Comparison of ENCODE assay signal across 12 mouse cellular contexts in the genomic region with DNA sequence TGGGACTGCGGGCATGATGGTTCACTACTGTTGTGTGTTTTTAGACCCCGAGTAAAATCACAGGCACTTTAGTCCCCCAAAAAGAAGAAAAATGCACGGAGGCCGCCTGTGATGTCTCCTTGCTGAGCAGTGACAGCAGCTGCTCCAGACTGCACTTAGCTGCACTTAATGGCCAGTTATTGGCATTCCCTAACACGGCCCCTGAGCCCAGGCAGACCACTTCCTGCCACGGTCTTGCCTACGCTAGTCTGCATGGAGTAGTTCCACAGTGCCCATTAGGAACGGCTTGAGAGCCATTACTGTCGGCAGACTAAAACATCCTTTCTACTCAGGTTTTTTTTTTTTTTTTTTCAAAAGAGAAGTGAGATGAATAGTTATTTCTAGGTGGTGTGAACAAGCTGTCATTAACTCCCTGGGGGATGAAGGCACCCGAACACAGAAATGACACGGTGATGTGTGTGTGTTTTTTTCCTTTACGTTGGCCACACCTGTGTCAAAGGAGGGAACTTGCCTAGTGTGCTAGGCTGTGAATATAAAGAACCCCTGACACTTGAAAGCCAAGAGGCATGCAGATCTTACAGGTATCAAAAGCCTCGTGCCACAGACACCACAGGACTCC. TPM values are rescaled to one million over a fixed set of nuclear protein-coding genes. Genes with fewer than 3 reads are reported as not detected.
DNase-seq lines count a peak whose midpoint lies in the region; ATAC-seq and TF ChIP-seq lines count a peak whose summit lies in the region.
"Had no signal": no experiment of that assay in that cellular context is flagged by ENCODE, and none has a peak within 500 bp of the region (broad histone marks: within the 10 kb centered on the region; RNA-seq: fewer than 3 reads in every experiment).

No protein-coding gene starts in this region.

- WGBS in kidney, embryonic 16.5 days: 37% methylated on average over 13 of the region's 13 CpGs
- WGBS in embryonic facial prominence, embryonic 11.5 days: 60% methylated on average over 13 of the region's 13 CpGs
- WGBS in hindbrain, embryonic 15.5 days: 25% methylated on average over 13 of the region's 13 CpGs

- H3ac ChIP-seq in myocyte (ENCODE audit: control insufficient read depth, insufficient read length): no peak overlapping the region

- peaks cover 81% of the 10 kb centered on the region for H3K79me2 ChIP-seq in myocyte (ENCODE audit: control insufficient read depth, insufficient read depth)

- no peak overlapping the region for H3K9ac ChIP-seq in kidney, embryonic 16.5 days (replicated peaks; ENCODE audit: low read length)
- H3K9ac ChIP-seq in embryonic facial prominence, embryonic 11.5 days (replicated peaks; ENCODE audit: low read length): no peak overlapping the region
- peak overlapping the region; percentile 18; the same call in 1 of the 2 replicates for H3K9ac ChIP-seq in hindbrain, embryonic 15.5 days

- no peak overlapping the region for H3K4me3 ChIP-seq in kidney, embryonic 16.5 days (ENCODE audit: low read length)
- H3K4me3 ChIP-seq in embryonic facial prominence, embryonic 11.5 days (ENCODE audit: low read depth, low read length): no peak overlapping the region
- H3K4me3 ChIP-seq in hindbrain, embryonic 15.5 days: no peak overlapping the region
- H3K4me3 ChIP-seq in myocyte: no peak overlapping the region

- H3K27ac ChIP-seq in kidney, embryonic 16.5 days (ENCODE audit: low read length): no peak overlapping the region
- 0 out of 2 replicates have a peak overlapping the region, but pooled peaks have one; percentile 20 for H3K27ac ChIP-seq in embryonic facial prominence, embryonic 11.5 days (replicated peaks; ENCODE audit: low read depth, low read length)
- H3K27ac ChIP-seq in hindbrain, embryonic 15.5 days (replicated peaks): no peak overlapping the region

- H3K9me3 ChIP-seq in kidney, embryonic 16.5 days (ENCODE audit: low read length): no peaks in the 10 kb centered on the region
- no peaks in the 10 kb centered on the region for H3K9me3 ChIP-seq in embryonic facial prominence, embryonic 11.5 days (replicated peaks; ENCODE audit: control insufficient read depth, low read length)
- H3K9me3 ChIP-seq in hindbrain, embryonic 15.5 days: no peaks in the 10 kb centered on the region

- TF ChIP-seq POLR2A in myocyte (IDR thresholded peaks at IDR 0.05; ENCODE audit: insufficient read length, low read depth): peak; percentile 32

- no peak for DNase-seq in kidney, adult 18-20 months
- DNase-seq in embryonic facial prominence, embryonic 11.5 days (ENCODE audit: low spot score): no peak
- DNase-seq in ovary, adult 18-20 months (ENCODE audit: low spot score): no peak
- DNase-seq in cerebellum, adult 8-10 months: no peak
- DNase-seq: cerebellum, postnatal 36 days; gastrocnemius, postnatal 14 days; lung, adult 2 months; thymus, adult 18-20 months had no signal

- H3K4me1 ChIP-seq in kidney, embryonic 16.5 days (ENCODE audit: insufficient read depth, low read length): peaks cover 7% of the 10 kb centered on the region; the same call in 1 of the 2 replicates
- H3K4me1 ChIP-seq in embryonic facial prominence, embryonic 11.5 days (ENCODE audit: control insufficient read depth, insufficient read depth, low read length): peaks cover 7% of the 10 kb centered on the region; the same call in 1 of the 2 replicates
- H3K4me1 ChIP-seq in hindbrain, embryonic 15.5 days (replicated peaks): peaks cover 80% of the 10 kb centered on the region

- no peaks in the 10 kb centered on the region for H3K36me3 ChIP-seq in kidney, embryonic 16.5 days (ENCODE audit: insufficient read depth, low read length)
- H3K36me3 ChIP-seq in embryonic facial prominence, embryonic 11.5 days (replicated peaks; ENCODE audit: control insufficient read depth, insufficient read depth, low read depth, low read length): no peaks in the 10 kb centered on the region
- H3K36me3 ChIP-seq in hindbrain, embryonic 15.5 days: peaks cover 34% of the 10 kb centered on the region
- peaks cover 43% of the 10 kb centered on the region for H3K36me3 ChIP-seq in myocyte (ENCODE audit: control insufficient read depth, insufficient read depth)

- no peaks in the 10 kb centered on the region for H3K27me3 ChIP-seq in kidney, embryonic 16.5 days (ENCODE audit: insufficient read depth, low read length)
- no peaks in the 10 kb centered on the region for H3K27me3 ChIP-seq in embryonic facial prominence, embryonic 11.5 days (ENCODE audit: control insufficient read depth, insufficient read depth, low read length)
- no peaks in the 10 kb centered on the region for H3K27me3 ChIP-seq in hindbrain, embryonic 15.5 days
- no peaks in the 10 kb centered on the region for H3K27me3 ChIP-seq in myocyte (ENCODE audit: control insufficient read depth, insufficient read depth, insufficient read length)

- ATAC-seq in kidney, embryonic 16.5 days (ENCODE audit: low FRiP score, low TSS enrichment): peak; percentile 77
- no peak for ATAC-seq in embryonic facial prominence, embryonic 11.5 days (replicated peaks; ENCODE audit: insufficient number of reproducible peaks, low FRiP score, low TSS enrichment, low read depth)
- ATAC-seq in hindbrain, embryonic 15.5 days (ENCODE audit: low FRiP score, low read depth): no peak
- no peak for ATAC-seq in inflammation-experienced regulatory T-cells, adult 6 months

- H3K4me2 ChIP-seq in kidney, embryonic 16.5 days (replicated peaks; ENCODE audit: low read depth, low read length): no peak overlapping the region
- H3K4me2 ChIP-seq in embryonic facial prominence, embryonic 11.5 days (ENCODE audit: low read depth, low read length): no peak overlapping the region
- H3K4me2 ChIP-seq in hindbrain, embryonic 15.5 days: peak overlapping the region; percentile 31
- peak overlapping the region; percentile 76 for H3K4me2 ChIP-seq in myocyte (ENCODE audit: low read depth)

TF ChIP-seq in myocyte, 11 proteins besides CTCF, POLR2A, EP300 and RAD21:
- TF ChIP-seq SRF (IDR thresholded peaks at IDR 0.05; ENCODE audit: control insufficient read depth, insufficient read length, low read depth) (no peak), MYOD1 (IDR thresholded peaks at IDR 0.05; ENCODE audit: control insufficient read depth in 1 of 3, insufficient read length in 2 of 3, low read depth in 2 of 3) (peak; percentile 66 to 96 (median 90)), TCF12 (IDR thresholded peaks at IDR 0.05; ENCODE audit: insufficient read depth, poor library complexity, severe bottlenecking) (no peak), USF1 (IDR thresholded peaks at IDR 0.05; ENCODE audit: low read depth) (no peak), TCF3 (IDR thresholded peaks at IDR 0.05; ENCODE audit: insufficient read length, low read depth) (peak; percentile 18), REST (IDR thresholded peaks at IDR 0.05; ENCODE audit: insufficient read depth, insufficient read length) (no peak), POLR2AphosphoS2 (IDR thresholded peaks at IDR 0.05; ENCODE audit: insufficient read length, low read depth) (peak; percentile 60), MYOG (IDR thresholded peaks at IDR 0.05; ENCODE audit: control insufficient read depth in 1 of 3, insufficient read depth in 1 of 3, insufficient read length in 2 of 3, low read depth in 2 of 3) (peak; percentile 19 to 78 (median 43)), CEBPB (IDR thresholded peaks at IDR 0.05; ENCODE audit: insufficient read depth, poor library complexity, severe bottlenecking) (no peak), E2F4 (IDR thresholded peaks at IDR 0.05; ENCODE audit: insufficient read depth) (no peak), MAX (IDR thresholded peaks at IDR 0.05; ENCODE audit: low read depth) (no peak)

RNA-seq across cellular contexts. Expression of a gene that starts 14.1 kb away (rescaled TPM):
- 48.2 and 58.4 TPM in 2 replicates for polyA plus RNA-seq in kidney, embryonic 16.5 days (2015; fragmentation: Nextera tagmentation; extraction: Ambion mirVana)
- 257 and 308 TPM in 2 replicates for polyA plus RNA-seq in embryonic facial prominence, embryonic 11.5 days (2014; fragmentation: Nextera tagmentation; extraction: Ambion mirVana)
- 2,014 and 2,064 TPM in 2 replicates for polyA plus RNA-seq in hindbrain, embryonic 15.5 days (2015; fragmentation: Nextera tagmentation; extraction: Ambion mirVana)
- polyA plus RNA-seq in myocyte (2012; fragmentation: generic; extraction: Trizol): 40.6 TPM
- under 1 TPM in 2 of 3 experiments, not detected in 1; 0.12 to 0.36 TPM for polyA plus RNA-seq in inflammation-experienced regulatory T-cells, adult 6 months (2017; shearing (Covaris generic))

Comparison
In these comparisons a context has a peak if more than half of its experiments do, and no peak if none do; other contexts are left out.
1. H3K4me2 ChIP-seq: peak in hindbrain, embryonic 15.5 days (single experiment) and myocyte (single experiment); none in kidney, embryonic 16.5 days (single experiment) and embryonic facial prominence, embryonic 11.5 days (single experiment).
2. RNA of a gene that starts 14.1 kb away (polyA plus RNA-seq): 2,014 to 2,064 TPM in hindbrain, embryonic 15.5 days, 257 to 308 TPM in embryonic facial prominence, embryonic 11.5 days, 48.2 to 58.4 TPM in kidney, embryonic 16.5 days and 40.6 TPM in myocyte (single experiment); 0.12 to 0.36 TPM in inflammation-experienced regulatory T-cells, adult 6 months; every median in the first group is over 10 times any median in the second.